Mouse (Mus musculus): ENCODE measurements at regions not wholly inside any gene's neighbourhood (a gene's known extent, or its start where the extent isn't known, plus 50 kb on each side); places are given as distances from the start of the nearest gene placed in this dataset.
A peak's percentile ranks its signal among the peaks of the same experiment; 100 is the strongest.

DNA sequence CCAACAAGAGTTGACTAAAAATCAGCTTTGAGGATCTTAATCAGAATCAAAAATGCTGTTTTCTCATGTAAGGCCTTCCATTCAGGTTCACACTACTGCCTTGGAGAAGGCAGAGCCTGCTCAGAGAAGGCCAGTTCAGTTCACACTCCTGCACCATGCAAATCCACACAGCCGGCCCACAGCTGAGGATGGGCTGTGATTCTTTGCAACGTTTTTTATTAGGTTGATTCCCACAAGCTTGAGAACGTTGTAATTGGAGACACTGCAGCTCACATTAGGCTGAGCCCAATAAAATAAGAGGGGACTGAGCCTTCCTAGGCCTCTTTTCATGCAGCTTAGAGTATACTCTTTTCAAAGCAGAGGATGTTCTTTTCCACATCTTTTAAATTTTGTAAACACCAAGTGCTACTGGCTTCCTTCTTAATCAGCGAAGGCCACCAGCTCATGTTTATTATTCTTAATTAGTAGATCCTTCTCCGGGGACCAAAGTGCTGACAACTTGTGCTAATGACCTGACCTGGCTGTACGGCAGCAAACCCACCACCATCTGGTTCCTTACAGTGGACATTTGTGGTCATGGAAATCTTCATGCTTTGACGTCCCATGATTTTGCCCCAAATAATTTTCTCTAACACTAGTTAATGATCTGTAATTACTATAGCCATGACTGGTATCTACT lies 549.8 kb downstream of the Nfib start:
- H3K4me2 ChIP-seq = no peak overlapping the region
- H3K4me3 ChIP-seq (replicated peaks) = no peak overlapping the region
- H3K9ac ChIP-seq = no peak overlapping the region
- 33% methylated on average over 7 of the region's 7 CpGs for WGBS
- no peaks in the 10 kb centered on the region for H3K9me3 ChIP-seq (replicated peaks)
- H3K4me1 ChIP-seq = no peaks in the 10 kb centered on the region
- no peaks in the 10 kb centered on the region for H3K36me3 ChIP-seq
- peaks cover 73% of the 10 kb centered on the region for H3K27me3 ChIP-seq
- ATAC-seq (replicated peaks; ENCODE audit: low FRiP score) = no peak
- no peak overlapping the region for H3K27ac ChIP-seq

DNA sequence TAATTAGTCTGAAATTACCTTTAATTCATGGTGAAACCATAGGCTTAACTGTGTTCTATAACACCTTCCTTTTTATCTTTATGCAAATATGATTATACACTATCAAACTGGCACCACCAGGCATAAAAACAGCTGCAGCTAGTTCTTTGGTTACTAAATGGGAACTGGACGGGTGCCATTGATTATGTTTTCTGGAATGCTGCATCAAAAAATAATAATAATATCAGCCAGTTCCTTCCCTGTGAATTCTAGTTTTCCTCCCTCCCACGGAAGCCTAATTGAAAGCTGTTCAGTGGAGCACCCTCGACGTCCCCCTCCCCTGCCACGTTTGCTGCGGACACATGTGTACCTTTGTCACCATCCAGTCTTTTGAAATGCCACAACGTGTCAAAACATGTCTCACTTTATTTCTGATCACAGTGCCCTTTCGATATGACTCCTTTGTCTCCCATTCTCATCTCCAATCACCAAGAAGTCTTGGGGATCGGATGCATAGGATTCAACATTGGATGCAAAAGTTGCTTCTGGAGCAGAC lies 551.5 kb downstream of the Nfib start:
- no peaks in the 10 kb centered on the region for H3K9me3 ChIP-seq (replicated peaks)
- 85% methylated on average over 9 of the region's 9 CpGs for WGBS
- H3K9ac ChIP-seq = no peak overlapping the region

DNA sequence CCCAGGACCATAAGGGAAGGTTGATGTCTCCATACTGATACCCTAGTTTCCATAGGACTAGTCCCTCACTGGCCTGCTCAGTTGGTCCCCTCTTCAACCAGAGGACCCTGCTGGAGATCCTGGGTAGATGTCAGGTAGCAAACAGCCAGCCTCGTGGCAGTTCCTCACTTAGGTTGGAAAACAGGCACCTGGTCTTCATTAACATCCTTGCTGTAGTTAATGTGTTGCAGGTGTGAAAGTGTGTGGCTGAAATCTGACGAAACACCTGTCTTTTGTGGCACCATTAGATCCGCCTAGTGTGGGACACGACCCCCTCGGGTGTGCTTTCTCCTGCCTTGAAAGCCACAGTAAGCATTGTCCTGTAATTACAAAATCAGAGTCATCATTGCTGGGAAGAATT lies 551.9 kb downstream of the Nfib start:
- no peak overlapping the region for H3K9ac ChIP-seq
- no peak for ATAC-seq (replicated peaks; ENCODE audit: low FRiP score)
- H3K27me3 ChIP-seq = peaks cover 61% of the 10 kb centered on the region
- peaks cover 1% of the 10 kb centered on the region for H3K4me1 ChIP-seq
- H3K27ac ChIP-seq = no peak overlapping the region
- 64% methylated on average over 5 of the region's 5 CpGs for WGBS
- no peak overlapping the region for H3K4me2 ChIP-seq
- no peaks in the 10 kb centered on the region for H3K9me3 ChIP-seq (replicated peaks)
- no peak overlapping the region for H3K4me3 ChIP-seq (replicated peaks)
- no peaks in the 10 kb centered on the region for H3K36me3 ChIP-seq

More for the DNA sequence above, 551.5 kb downstream of the Nfib start:
- ATAC-seq (replicated peaks; ENCODE audit: low FRiP score) = no peak
- peaks cover 66% of the 10 kb centered on the region for H3K27me3 ChIP-seq
- no peaks in the 10 kb centered on the region for H3K36me3 ChIP-seq
- H3K4me3 ChIP-seq (replicated peaks) = no peak overlapping the region
- H3K27ac ChIP-seq = no peak overlapping the region
- H3K4me1 ChIP-seq = no peaks in the 10 kb centered on the region
- no peak overlapping the region for H3K4me2 ChIP-seq

DNA sequence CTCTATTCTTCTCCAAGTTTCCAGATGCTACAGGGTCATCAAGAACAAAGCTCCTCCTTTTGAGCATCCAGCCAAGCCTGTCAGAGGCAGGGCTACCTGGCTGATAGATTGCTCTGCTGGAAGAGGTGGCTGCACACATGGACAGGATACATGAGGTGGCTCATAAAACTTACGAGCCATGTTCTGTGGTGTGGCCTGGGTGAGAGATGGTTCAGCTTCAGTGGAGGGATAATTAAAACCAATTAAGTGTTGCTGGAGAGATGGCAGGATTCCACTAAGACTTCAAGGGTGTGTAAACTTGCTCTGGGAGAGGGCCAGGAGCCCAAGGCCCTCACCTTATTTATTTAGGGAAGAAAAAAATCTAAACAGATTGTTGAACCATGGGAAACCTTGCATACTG lies 555.6 kb downstream of the Nfib start:
- Histone ChIP-seq H3K36me3 (no peaks in the 10 kb centered on the region), H3K4me3 (replicated peaks) (no peak overlapping the region), H3K27me3 (peaks cover 51% of the 10 kb centered on the region), H3K4me2 (no peak overlapping the region), H3K9me3 (replicated peaks) (no peaks in the 10 kb centered on the region), H3K9ac (no peak overlapping the region), H3K4me1 (peaks cover 7% of the 10 kb centered on the region), H3K27ac (no peak overlapping the region)
- 34% methylated on average over 1 of the region's 1 CpGs for WGBS
- ATAC-seq (replicated peaks; ENCODE audit: low FRiP score) = peak; percentile 90

DNA sequence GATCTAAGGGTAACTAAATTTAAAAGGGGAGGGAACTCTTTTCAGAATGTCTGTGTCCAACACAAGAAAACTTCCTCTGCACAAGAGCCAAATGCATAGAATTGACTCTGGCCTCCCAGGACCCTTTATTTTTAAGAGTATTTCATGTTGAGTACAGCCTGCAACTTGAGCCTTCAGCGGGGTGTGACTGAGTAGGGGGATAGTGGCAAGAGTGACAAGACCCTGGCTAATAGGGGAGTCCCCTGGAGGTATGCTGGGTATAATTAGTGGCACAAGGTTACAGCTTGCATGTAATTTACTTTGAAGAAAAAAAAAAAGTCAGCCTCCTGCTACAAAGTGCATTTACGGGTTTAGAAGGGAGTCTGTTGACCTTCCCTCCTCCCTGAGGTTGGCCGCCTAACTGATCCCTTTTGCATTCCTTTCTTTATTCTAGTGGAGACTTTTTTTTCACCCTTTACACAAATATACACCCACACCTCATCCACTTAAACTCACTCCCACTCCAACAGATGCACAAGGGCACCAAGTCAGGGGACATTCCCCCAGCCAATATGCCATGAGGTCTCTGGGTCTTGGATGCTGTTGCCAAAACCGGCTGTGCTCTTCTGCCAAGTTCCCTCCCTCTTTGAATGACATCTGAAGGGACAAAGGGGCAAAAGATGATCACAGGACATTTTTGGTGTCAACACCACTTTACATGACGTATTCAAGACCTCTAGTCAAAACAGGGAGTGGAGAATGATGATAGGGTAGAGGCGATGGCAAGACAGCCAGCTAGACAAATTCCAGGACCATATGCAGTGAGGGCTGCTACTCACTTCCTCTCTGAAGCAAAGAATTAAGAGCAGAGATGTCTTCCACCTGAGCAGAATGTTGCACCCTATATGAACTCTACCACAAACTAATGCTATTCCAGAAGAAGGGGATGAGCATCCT lies 557.2 kb downstream of the Nfib start:
- no peaks in the 10 kb centered on the region for H3K9me3 ChIP-seq (replicated peaks)
- H3K27me3 ChIP-seq = peaks cover 47% of the 10 kb centered on the region
- H3K36me3 ChIP-seq = no peaks in the 10 kb centered on the region
- no peak overlapping the region for H3K9ac ChIP-seq
- no peak overlapping the region for H3K4me3 ChIP-seq (replicated peaks)
- H3K4me1 ChIP-seq = peaks cover 7% of the 10 kb centered on the region
- H3K27ac ChIP-seq = 0 out of 2 replicates have a peak overlapping the region, but pooled peaks have one; percentile 9
- no peak overlapping the region for H3K4me2 ChIP-seq
- ATAC-seq (replicated peaks; ENCODE audit: low FRiP score) = peak; percentile 91
- WGBS = 22% methylated on average over 6 of the region's 6 CpGs

DNA sequence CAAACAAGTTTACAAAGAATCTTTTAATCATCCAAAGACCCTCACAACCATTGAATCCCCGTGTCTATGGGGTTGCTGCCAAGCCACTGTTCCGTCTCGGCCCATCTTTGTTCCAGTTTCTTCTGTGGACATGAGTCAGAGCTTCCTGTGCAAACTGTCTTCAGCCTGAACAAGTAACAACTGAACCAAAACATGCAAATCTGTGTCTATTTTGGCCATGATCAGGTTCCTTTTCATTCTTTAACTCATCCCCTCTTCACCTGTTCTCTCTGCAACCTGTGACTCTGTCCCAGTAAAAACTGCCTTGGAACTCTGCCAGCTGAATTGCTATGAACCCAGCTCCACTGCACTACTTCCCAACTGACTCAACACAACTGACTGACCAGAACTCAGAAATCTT lies 563.2 kb downstream of the Nfib start:
- WGBS = 79% methylated on average over 3 of the region's 3 CpGs
- Histone ChIP-seq H3K9me3 (replicated peaks) (no peaks in the 10 kb centered on the region), H3K9ac (no peak overlapping the region), H3K4me1 (no peaks in the 10 kb centered on the region), H3K4me2 (no peak overlapping the region), H3K27ac (no peak overlapping the region), H3K36me3 (no peaks in the 10 kb centered on the region), H3K27me3 (peaks cover 40% of the 10 kb centered on the region), H3K4me3 (replicated peaks) (no peak overlapping the region)
- no peak for ATAC-seq (replicated peaks; ENCODE audit: low FRiP score)

DNA sequence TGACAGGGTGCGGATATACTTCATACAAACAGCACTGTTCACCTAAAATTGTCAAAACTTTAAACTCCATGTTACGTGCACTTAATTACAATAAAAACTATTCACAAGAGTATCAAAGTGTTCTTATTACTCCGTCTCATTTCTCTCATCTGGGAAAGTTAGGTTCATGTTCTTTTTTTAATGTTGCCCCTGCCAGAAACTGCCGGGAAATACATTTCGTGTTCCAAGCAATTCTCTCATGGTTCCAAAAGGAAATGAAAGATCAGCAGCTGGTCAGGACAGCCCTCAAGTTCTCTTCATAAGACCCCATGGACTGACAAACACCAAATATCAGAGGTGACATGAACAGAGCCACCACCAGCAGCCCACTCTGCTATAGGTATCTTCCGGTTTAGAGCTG lies 565.7 kb downstream of the Nfib start:
- Histone ChIP-seq H3K27ac (no peak overlapping the region), H3K4me1 (no peaks in the 10 kb centered on the region), H3K4me3 (replicated peaks) (no peak overlapping the region), H3K9me3 (replicated peaks) (no peaks in the 10 kb centered on the region), H3K27me3 (peaks cover 32% of the 10 kb centered on the region), H3K4me2 (no peak overlapping the region), H3K36me3 (no peaks in the 10 kb centered on the region), H3K9ac (no peak overlapping the region)
- no peak for ATAC-seq (replicated peaks; ENCODE audit: low FRiP score)
- 92% methylated on average over 6 of the region's 6 CpGs for WGBS

DNA sequence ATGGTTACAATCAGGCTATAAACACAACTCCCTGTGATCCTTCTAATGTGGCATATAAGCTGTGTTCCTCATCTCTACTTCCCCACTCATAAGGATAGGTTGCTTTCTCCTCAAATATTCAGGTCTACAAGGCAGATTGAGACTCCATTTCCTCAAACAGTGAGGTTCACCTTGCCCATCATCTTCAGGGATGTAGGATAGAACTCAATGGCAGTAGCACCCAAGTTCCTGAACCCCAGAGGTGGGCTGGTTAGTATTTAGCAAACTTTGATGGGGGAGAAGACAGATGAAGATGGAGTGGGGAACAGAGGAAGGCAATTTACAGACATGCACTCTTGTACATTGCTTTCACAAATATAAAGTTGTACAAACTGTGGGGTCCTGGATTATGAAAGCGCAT lies 566.5 kb downstream of the Nfib start:
- ATAC-seq (replicated peaks; ENCODE audit: low FRiP score) = no peak
- Histone ChIP-seq H3K27me3 (peaks cover 26% of the 10 kb centered on the region), H3K4me1 (no peaks in the 10 kb centered on the region), H3K36me3 (no peaks in the 10 kb centered on the region), H3K4me3 (replicated peaks) (no peak overlapping the region), H3K4me2 (no peak overlapping the region), H3K9ac (no peak overlapping the region), H3K9me3 (replicated peaks) (no peaks in the 10 kb centered on the region), H3K27ac (no peak overlapping the region)
- 98% methylated on average over 1 of the region's 1 CpGs for WGBS

DNA sequence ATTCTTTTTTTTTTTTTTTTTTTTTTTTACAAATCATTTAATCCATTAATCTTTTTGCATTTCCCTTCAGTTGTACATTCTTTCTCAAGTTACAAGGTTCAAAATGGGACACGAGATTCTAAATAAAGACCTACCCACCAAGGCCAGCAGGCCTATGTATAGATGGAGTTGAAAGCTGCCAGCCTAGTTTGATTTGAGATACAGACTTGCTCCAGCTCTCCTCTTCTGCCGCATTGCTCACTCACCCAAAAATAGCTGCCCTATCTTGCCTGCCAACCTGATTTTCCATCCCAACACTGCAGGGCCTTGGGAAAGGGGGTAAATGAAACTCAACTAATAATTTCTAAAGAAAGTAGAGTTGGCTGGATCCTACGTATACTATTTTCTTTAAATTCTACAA lies 572.7 kb downstream of the Nfib start:
- H3K27ac ChIP-seq = no peak overlapping the region
- H3K9me3 ChIP-seq (replicated peaks) = no peaks in the 10 kb centered on the region
- H3K4me1 ChIP-seq = no peaks in the 10 kb centered on the region
- 78% methylated on average over 3 of the region's 3 CpGs for WGBS
- no peak overlapping the region for H3K4me2 ChIP-seq
- no peaks in the 10 kb centered on the region for H3K36me3 ChIP-seq
- no peak for ATAC-seq (replicated peaks; ENCODE audit: low FRiP score)
- peaks cover 5% of the 10 kb centered on the region for H3K27me3 ChIP-seq
- H3K4me3 ChIP-seq (replicated peaks) = no peak overlapping the region
- H3K9ac ChIP-seq = no peak overlapping the region

DNA sequence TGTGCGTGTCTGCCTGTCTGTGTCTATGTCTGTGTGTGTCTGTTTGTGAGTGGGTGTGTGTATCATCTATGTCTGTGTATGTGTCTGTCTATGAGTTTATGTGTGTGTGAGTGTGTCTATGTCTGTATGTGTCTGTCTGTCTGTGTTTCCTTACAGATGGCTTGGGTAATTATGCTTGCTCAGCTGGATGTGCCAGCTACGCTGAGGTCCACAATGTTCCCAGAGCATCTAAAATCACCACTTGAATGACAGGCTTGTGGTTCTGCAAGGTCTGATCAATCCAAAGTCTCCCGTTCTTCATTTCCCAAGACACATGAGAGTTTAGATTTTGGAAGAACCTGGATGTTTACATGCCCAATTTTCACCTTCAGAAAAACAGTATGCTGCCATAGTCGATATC lies 573.2 kb downstream of the Nfib start:
- Histone ChIP-seq H3K27ac (no peak overlapping the region), H3K4me1 (no peaks in the 10 kb centered on the region), H3K4me3 (replicated peaks) (no peak overlapping the region), H3K36me3 (no peaks in the 10 kb centered on the region), H3K4me2 (no peak overlapping the region), H3K27me3 (peaks cover 5% of the 10 kb centered on the region), H3K9me3 (replicated peaks) (no peaks in the 10 kb centered on the region), H3K9ac (no peak overlapping the region)
- ATAC-seq (replicated peaks; ENCODE audit: low FRiP score) = no peak
- WGBS = 91% methylated on average over 4 of the region's 4 CpGs

DNA sequence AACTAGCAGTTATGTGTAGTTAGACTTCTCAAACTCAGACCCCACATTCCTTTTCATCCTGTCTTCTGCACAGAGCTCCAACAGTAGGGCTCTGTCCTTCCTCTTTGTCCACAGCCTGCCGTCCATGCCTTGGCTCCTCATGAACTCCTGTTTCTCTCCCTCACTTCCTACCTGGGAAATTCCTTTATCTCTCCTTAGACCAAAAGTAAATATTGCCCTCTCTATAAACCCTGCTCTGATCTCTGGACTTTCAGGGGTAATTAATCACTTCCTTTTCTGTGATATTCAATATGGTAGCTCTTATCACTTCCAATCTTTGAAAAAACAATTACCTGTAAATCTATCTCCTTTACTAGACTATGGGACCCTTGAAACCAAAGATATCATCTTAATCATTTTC lies 576.1 kb downstream of the Nfib start:
- ATAC-seq (replicated peaks; ENCODE audit: low FRiP score) = no peak
- Histone ChIP-seq H3K9ac (no peak overlapping the region), H3K9me3 (replicated peaks) (no peaks in the 10 kb centered on the region), H3K4me3 (replicated peaks) (no peak overlapping the region), H3K4me2 (no peak overlapping the region), H3K36me3 (no peaks in the 10 kb centered on the region), H3K27ac (no peak overlapping the region), H3K27me3 (no peaks in the 10 kb centered on the region; the same call in 1 of the 2 replicates), H3K4me1 (no peaks in the 10 kb centered on the region)
- WGBS = 15% methylated on average over 1 of the region's 1 CpGs

DNA sequence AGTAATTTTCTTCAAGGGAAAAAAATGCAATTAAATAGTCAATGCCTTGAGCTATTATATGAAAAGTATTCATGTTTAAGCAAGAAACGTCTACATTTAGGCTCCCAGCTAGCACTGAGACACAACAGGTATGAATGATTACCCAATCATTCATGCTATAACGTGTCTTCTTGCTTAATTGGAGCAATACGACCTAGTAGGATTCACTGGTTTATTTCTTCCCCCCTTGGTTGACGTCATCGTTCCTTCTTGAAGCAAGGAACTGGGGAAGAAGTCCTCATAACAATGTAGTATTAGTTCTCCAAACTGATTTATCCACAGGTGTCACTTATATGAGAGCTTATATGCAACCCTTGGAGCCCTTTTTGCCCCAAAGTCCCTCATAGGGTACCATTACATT lies 581.8 kb downstream of the Nfib start:
- H3K4me3 ChIP-seq (replicated peaks) = no peak overlapping the region
- H3K27ac ChIP-seq = no peak overlapping the region
- 75% methylated on average over 5 of the region's 5 CpGs for WGBS
- no peak overlapping the region for H3K9ac ChIP-seq
- ATAC-seq (replicated peaks; ENCODE audit: low FRiP score) = no peak
- no peaks in the 10 kb centered on the region for H3K4me1 ChIP-seq
- no peaks in the 10 kb centered on the region for H3K27me3 ChIP-seq
- H3K36me3 ChIP-seq = no peaks in the 10 kb centered on the region
- no peaks in the 10 kb centered on the region for H3K9me3 ChIP-seq (replicated peaks)
- no peak overlapping the region for H3K4me2 ChIP-seq

All from kidney, embryonic 15.5 days (tissue).